Mouse (Mus musculus) left cerebral cortex, adult 9 months (tissue): ENCODE data around the gene Tjp2.
"Not testable (repeated sequence)": the region's sequence is repeated elsewhere in the genome, so short reads cannot be mapped to it uniquely, and the experiment has no call there.

ENCODE experiments used
- DNase-seq, 2 experiments: peaks; one replicate each; pipeline ENCODE4 v3.0.0; 2022; ENCODE audit warnings: low spot score in 2 of 2

The Tjp2 gene

DNA sequence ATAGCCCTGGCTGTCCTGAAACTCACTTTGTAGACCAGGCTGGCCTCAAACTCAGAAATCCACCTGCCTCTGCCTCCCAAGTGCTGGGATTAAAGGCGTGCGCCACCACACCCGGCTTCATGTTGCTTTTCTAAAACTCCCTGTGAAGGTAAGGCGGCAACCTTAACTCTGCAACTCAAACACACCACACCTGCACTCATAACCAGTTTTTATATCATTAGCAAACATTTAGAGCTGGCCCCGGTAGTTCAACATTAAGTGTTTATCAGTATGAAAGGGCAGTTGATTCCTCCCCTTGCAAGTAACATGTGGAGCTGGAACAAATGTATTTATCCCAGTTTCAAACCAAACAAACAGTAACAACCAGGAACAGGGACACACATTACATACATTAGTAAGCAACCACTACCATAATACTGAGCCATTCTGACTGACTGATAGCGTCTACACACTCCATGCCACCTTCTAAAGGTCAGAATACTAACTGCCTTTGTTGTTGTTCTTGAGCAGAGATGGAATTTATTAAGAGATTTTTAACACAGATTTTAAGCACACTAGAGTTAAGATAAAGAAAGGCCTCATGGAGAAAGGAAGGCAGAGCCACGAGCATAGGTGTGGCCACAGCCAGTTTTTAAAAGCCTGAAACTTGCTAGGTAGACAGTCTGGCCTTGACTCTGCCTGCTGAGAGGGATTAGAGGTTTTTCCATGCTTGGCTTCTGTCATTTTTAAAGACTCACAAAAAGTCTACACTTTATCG lies 101.1 kb downstream of the Tjp2 start:
- DNase-seq, result no peak

DNA sequence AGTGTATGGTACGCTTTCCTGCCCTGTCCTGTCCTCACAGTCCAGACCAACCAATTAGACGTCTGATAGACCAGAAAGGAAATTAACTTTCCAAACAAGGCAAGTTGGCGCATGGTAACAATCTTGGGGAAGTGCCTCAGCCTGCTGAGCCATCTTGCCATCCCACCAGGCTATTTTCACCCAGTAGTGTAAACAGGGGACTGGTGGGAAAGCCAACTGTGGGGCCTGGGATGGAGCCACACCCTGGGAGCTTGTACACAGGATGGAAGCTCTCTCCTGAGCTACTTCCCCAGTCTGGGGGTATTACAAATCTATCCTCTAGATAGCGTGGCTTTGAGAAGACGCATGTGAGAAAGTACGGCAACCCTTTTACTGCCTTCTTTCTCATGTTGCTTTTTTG lies 101.7 kb downstream of the Tjp2 start:
- no peak for DNase-seq

DNA sequence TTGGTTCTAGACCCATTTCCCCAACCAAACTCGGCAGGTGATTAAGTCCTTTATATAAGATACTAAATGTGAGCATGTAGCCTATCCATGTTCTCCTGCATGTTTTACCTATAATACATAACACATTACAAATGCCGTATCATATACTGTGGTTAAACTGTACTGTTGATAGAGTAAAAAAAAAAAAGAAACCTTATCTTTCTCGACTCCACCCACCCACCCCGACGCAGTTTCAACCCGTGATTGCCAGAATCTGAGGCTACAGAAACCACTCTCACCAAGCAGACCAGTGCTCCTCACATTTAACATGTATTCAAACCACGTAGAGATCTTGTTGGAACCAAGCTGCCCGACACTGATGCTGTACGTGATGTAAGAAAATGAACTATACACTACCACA lies 102.2 kb downstream of the Tjp2 start:
- DNase-seq, result no peak

DNA sequence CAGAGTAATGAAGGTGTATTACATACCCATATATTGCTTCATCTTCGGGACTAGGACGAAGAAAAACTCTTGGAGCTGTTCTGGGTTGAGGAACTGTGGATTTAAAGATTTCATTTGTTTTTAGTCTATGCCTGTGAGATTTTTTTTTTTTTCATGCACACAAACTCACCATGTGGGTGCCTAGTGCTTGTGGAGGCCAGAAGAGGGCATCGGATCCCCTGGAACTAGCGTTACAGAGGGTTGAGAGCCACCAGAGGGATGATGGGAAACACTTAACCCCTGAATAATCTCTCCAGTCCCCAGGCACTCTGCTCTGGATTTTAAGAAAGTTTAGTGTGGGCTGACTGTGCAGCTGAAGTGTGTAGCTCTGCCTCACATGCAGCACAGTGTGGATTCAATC lies 104.0 kb downstream of the Tjp2 start:
- no peak for DNase-seq

DNA sequence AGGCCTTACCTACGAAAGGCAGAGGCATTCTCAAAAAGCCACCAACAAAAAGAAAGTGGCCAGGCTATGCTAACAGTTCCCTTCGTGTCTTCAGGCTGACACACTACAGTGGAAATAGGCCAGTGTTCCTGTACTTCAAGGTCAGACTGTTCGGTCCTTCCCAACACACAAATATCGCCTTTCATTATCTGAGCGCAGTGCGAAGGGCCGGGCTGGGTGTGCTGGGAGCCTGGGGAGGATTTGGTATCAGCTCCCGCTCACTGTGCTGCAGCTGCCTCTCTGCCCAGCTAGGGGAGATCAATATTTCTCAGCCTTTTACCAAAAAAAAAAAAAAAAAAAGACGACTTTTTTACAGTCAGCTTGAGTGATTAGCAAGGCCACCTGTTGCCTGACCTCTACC lies 106.1 kb downstream of the Tjp2 start:
- no peak for DNase-seq

DNA sequence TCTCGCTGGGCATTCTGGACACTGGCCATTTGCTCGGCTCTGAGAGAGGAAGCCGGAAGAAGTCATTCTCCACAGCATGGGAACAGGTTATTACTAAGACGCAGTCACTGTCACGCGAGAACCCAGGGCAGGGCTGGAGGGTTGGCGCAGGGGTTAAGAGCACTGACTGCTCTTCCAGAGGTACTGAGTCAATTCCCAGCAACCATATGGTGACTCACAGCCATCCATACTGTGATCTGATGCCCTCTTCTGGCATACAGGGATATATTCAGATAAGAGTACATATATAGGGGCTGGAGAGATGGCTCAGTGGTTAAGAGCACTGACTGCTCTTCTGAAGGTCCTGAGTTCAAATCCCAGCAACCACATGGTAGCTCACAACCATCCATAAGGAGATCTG lies 113.2 kb downstream of the Tjp2 start:
- no peak for DNase-seq

DNA sequence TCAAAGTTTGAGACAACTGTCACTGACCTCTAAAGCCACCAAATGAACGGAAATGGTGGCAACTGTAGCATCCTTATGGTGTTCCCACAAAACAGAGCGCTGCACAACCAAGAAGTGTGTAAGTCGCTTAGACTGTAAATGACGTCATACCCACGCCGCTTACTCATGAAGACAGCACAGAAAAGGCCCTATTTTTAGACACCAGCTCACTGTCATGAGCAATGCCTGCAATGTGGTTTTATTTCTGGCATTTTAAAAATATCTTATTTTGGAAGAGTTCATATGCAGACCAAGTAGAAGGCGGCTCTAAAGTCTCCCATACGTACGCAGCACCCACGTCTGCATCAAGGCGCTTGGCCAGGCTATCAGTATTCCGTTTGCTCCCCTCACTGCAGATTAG lies 117.1 kb downstream of the Tjp2 start:
- peak; percentile 15 to 45 for DNase-seq

DNA sequence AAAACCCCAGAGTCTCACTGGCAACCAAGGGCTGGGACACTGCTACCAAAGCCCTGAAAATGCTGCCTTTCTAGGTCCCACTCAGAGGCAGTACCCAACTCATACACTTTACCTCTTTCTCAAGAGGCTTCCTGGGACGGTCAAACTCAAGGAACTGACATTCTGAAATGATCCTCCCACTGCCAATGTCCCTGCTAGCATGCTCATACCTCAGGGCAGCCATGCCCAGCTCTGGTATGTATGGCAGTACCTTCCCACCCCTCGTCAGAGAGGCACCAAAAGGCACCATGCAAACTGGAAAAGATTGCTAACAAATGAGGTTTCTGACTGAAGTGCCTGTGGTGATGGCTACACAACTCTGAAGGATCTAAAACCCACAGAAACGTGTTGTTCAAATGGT lies 121.0 kb downstream of the Tjp2 start:
- no peak for DNase-seq

DNA sequence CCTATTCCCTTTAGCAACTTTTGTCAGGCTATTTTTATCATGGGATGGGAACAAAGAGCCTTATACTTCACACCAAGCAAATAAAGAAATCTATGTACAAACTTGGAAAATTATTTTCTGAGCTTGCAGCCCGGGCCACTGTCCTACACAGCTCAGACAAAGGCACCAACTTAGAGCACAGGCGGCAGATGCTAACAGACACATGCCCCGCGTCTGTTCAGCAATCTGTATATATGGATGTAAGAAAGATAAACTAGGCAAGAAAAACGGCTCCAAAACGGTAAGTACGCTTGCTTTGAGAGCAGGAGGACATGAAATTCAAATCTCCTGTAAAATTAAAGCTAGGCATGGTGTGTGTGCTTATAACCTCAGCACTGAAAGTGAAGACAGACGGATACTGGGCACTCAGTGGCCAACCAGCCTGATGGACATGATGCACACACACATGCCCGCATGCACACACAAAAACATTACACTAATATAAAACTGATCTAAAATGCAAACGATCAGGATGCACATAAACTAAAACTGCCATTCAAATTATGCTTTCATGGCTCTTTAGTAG lies 122.2 kb downstream of the Tjp2 start:
- DNase-seq, result peak in 1 of 2 experiments; percentile 41

DNA sequence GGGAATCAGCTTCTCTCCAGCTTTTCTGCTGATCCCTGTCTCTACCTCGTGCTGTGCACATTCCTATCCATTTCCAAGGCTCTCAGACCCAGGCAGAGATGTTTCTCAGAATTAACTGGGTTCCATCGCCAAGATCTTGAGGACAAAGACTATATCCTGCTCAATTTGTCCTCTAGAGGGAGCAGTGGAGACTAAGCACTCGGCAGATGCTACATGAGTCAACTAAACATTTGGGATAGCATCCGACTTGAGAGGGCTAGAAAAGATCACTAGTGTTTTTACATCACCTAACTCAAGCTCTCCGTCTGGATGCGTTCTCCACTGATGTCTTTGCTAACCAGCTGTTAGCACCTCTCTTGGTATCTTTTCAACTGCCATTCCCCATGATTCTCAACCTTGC lies 123.6 kb downstream of the Tjp2 start:
- no peak for DNase-seq

DNA sequence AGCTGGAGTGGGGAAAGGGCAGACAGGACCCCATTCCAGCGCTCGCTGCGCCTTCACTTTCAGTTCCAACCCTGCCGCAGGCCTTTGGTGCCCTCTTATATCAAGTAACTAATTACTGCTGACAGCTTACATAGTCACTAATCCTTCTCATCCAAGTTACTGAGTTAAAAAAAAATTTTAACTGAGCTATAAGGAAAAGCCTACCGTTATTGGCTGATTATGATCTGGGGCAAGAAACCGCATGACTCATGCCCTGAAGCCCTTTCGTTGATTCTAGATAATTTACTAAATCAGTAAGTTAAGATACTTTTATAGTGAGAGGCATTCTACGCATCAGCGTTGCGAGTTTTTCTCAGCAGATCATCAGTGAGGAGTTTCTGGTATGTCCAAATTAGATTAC lies 126.1 kb downstream of the Tjp2 start:
- no peak for DNase-seq

DNA sequence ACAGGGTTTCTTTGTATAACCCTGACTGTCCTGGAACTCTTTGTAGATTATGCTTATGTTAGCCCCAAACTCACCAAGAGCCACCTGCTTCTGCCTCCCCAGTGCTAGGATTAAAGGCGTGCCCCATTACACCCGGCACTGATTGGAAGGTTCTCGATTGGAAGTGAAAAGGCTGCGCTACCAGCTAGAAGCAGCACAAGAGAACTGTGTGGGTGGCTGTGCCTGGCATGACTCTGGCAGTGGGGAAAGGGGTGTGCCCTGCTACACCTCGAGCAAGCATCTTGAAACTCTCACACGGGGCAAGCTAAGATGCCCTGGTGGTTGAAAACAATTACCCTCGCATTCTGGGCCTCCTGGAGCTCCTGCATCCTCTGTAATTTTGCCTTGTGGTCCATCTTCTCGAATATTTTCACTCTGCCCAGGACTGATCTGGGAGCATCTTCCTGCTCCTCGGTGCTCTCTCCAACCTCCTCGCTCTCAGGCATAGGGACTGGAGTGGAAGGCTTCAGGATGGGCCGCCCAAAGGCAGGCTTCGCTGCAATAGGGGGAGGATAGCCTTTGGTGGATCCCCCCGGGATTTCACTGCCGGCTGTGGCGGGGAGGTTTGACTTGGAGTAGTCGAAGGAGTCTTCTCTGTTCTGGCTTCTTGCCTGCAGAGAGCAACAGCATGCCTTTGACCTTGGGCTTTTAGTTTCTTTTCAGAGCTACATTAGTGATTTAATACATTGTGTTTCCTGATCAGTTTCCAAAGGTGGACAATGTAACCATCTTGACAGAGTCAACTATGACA lies 127.0 kb downstream of the Tjp2 start:
- no peak for DNase-seq

DNA sequence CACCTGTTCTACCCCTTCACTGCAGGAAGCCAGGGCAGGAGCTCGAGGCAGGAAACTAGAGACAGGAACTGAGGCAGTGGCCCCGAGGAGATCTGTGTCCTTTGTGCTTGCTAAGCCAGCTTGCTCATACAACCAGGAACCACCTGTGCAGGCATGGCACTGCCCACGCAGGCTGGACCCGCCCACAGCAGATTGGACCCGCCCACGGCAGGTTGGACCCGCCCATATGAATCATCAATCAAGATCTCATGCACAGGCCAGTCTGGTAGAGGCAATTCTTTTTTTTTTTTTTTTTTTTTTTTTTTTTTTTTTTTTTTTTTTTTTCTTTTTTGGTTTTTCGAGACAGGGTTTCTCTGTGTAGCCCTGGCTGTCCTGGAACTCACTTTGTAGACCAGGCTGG lies 132.8 kb downstream of the Tjp2 start:
- DNase-seq, result not testable (repeated sequence)

DNA sequence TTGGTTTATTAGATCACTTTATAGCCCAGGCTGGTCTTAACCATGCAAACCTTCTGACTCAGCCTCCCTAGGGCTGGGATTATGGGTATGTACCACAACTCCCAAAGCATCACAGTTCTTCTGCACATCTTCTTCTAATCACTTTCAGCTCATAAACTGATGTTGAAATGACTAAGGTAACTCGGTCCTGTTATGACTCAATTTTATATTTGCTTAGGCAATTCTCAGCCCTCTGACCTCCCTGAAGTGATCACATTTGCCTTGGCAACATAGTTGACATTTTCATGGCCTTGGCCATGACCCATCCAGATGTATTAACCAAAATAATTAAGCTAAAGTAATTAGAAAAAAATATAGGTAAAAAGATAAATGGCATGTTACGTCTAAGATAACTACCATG lies 134.5 kb downstream of the Tjp2 start:
- DNase-seq, result no peak

DNA sequence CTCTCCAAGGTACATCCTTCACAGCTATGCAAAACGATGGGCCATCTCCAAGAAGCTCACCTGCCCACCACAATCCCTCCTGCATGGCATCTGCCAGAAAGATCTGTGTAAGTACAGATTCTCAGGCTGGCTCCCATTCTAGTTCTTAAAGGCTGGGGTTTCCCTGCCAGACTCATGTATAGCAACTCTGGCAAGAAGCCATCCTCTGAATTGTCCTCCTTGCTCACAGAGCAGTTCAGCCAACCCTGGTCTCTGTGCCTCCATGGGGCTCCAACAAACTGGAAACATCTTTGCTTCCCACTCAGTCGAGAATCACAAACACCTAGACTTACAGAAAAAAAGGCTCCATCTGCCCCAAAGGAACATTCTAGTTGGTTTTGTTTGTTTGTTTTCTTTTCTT lies 139.5 kb downstream of the Tjp2 start:
- no peak for DNase-seq

DNA sequence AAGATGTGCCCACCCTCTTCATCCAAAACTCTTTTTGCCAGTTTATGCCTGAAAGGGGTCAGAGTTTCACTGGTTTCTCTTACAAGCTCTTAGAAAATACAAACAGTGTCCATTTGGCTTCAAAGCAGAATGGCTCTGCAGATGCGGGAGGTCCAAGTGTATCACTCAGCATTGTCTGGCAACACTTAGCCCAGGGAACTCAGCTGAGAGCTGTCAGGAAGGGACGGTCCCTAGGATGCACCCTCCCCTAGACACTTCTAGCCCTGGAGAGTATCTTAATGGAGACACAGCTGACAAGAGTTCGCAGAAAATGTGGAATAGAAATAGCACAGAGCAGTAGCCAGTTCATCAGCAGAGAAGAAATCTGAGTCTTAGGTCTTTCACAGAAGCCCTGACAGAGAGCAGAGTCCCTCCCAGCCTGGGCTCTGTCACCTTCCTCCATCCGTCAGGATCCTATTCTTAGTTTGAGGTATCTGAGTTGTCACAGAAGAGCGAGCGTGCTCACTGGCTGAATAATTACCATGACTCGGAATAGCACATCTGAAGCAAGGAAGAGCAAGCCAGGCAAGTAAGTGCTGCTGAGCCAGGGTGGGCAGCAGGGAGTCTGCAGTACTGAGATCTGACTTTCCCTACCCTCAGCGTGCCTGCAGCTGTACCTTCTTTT lies 144.3 kb downstream of the Tjp2 start:
- no peak for DNase-seq

DNA sequence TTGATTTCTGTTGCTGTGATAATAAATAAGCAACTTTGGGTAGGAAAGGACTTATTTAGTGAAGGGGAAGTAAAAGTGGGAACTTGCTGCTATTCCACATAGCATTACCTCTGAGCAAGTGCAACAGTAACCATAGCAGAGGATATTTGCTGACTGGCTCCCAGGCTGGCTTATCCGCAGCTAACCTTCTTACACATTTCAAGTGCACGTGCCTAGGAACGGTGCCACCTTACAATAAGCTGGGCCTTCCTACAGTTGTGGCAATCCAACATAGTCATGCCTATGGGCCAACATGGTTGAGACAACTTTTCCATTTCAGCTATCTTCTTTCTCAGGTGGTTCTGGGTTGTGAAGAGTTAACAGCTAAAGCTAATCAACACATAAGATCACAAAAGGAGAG lies 147.2 kb downstream of the Tjp2 start:
- no peak for DNase-seq

DNA sequence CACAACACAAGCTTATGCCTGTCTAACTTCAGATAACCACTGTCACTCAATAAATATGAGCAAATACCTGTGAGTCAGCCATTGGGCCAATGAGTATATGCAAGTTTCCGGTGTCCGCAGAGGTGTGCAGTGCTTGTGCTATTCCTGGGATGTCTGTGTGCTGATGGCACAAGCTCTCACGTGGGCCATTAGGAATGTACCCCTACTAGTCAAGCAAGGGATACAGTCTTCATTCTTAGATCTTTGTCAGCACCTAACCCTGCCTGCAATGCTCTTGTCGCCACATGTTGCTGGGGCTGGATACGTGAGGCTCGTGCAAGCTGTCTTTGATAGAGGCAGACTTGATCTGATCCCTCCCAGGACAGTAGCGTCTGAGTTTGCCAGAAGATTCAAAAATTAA lies 148.3 kb downstream of the Tjp2 start:
- no peak for DNase-seq

DNA sequence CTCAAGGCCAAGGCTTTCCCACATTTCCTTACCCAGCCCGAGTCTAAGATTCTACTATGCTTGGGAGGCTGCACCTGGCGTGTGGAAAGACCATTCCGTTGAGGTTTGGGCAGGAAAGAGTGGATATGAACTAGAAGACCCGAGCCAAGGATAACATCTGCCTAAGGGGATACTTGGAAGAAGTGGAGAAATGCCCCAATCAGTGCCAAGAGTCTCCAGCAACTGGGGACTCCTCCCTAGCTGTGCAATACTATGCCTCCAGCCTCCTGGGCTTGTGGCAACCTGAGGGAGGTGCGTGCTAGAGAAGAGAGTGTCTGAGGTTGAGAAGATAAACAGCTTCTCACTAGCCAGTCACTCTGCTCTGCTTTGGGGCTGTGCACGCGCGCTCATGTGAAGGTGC lies 148.9 kb downstream of the Tjp2 start:
- DNase-seq, result no peak

DNA sequence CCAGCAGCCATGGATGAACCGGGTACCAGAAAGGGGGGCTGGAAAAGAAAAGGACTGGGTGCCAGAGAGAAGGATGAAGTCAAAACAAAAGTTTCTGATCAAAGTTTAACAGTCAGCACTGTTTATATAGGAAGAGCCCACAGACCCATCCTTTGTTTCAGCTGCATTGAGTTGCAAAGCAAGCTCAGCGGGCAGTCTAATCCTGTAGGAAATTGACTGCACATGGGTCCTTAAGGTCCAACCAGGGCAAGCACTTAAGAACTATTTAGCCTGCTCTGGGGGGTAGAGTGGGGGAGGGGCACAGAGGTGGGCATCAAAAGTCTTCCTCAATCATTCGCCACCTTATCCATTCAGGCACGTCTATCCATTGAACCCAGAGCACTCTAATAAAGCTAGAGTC lies 151.7 kb downstream of the Tjp2 start:
- DNase-seq, result no peak

DNA sequence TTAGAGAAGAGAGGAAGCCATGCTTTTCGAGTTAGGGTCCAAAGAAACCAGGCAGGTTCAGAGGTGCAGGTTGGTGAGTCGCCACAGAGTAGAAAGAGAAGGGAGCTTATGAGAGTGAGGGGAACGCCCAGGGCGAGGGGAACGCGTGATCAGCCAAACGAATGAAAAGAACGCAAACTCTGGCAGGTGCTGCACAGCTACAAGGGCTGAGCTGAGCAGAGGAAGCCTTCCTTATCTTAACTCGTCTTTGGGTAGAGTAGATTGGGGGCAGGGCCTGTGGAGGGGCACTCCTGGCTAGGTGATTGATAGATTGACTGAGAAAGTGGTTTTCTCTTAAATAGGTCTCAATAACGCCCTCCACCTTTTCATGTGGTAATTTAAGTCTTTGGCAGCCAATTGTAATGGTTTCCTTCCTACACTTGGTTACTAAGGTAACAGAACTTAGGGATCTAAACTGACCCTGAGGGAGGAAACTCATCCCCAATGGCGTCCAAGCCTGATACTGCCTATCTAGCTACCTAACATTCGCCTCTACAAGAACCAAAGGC lies 160.4 kb downstream of the Tjp2 start:
- no peak for DNase-seq

DNA sequence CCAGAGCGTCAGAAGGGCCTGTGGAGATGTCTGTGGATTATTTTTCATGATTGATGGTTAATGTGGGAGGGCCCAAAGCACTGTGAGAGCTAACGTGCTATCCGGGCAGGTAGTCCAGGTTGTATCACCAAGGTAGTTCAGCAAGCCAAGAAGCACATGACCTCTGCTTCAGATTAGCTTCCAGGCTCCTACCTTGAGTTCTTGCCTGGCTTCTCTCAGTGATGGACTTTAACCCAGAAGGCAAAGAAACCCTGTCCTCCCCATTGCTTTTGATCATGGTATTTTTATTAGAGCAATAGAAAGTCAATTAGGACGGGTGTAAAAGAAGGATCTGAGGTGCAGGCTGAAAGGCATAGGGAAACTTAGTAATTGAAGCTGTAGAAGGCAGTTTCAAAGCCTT lies 161.2 kb downstream of the Tjp2 start:
- DNase-seq, result no peak
